Mouse (Mus musculus): ENCODE data around the gene Syn3.
"Not testable (repeated sequence)": the region's sequence is repeated elsewhere in the genome, so short reads cannot be mapped to it uniquely, and the experiment has no call there.

Syn3 gene

GRCm38 (mm10) chr10:86498673-86499391, at the start of gene Syn3:
Syn3 (minus strand) TSS chr10:86498896.
- DNase-seq (ENCODE audit: extremely low spot score) = peak; percentile 89

GRCm38 (mm10) chr10:86526357-86526874, 27.7 kb upstream of the Syn3 start:
- not testable (repeated sequence) for DNase-seq (ENCODE audit: extremely low spot score)

GRCm38 (mm10) chr10:86513801-86514200, 15.1 kb upstream of the Syn3 start:
- no peak for DNase-seq (ENCODE audit: extremely low spot score)

GRCm38 (mm10) chr10:86510941-86511340, 12.2 kb upstream of the Syn3 start:
- DNase-seq (ENCODE audit: extremely low spot score) = no peak

- DNase-seq (ENCODE audit: extremely low spot score) = no peak
Observed at GRCm38 (mm10) chr10:86502063-86502462, 3.4 kb upstream of the Syn3 start.

- DNase-seq (ENCODE audit: extremely low spot score) = no peak
Observed at GRCm38 (mm10) chr10:86498051-86498672, 534 bp downstream of the Syn3 start.

- DNase-seq (ENCODE audit: extremely low spot score) = no peak
Observed at GRCm38 (mm10) chr10:86495851-86496250, 2.8 kb downstream of the Syn3 start.

GRCm38 (mm10) chr10:86493140-86493539, 5.6 kb downstream of the Syn3 start:
- DNase-seq (ENCODE audit: extremely low spot score) = no peak

- DNase-seq (ENCODE audit: extremely low spot score) = peak; percentile 35
Observed at GRCm38 (mm10) chr10:86492089-86492907, 6.4 kb downstream of the Syn3 start.

GRCm38 (mm10) chr10:86491316-86492088, 7.2 kb downstream of the Syn3 start:
- DNase-seq (ENCODE audit: extremely low spot score) = peak; percentile 17

GRCm38 (mm10) chr10:86488544-86488943, 10.2 kb downstream of the Syn3 start:
- DNase-seq (ENCODE audit: extremely low spot score) = no peak

GRCm38 (mm10) chr10:86485971-86486370, 12.7 kb downstream of the Syn3 start:
- DNase-seq (ENCODE audit: extremely low spot score) = no peak

- no peak for DNase-seq (ENCODE audit: extremely low spot score)
Observed at GRCm38 (mm10) chr10:86483968-86484367, 14.7 kb downstream of the Syn3 start.

- no peak for DNase-seq (ENCODE audit: extremely low spot score)
Observed at GRCm38 (mm10) chr10:86482496-86482895, 16.2 kb downstream of the Syn3 start.

GRCm38 (mm10) chr10:86480711-86481110, 18.0 kb downstream of the Syn3 start:
- no peak for DNase-seq (ENCODE audit: extremely low spot score)

- DNase-seq (ENCODE audit: extremely low spot score) = no peak
Observed at GRCm38 (mm10) chr10:86479718-86480121, 19.0 kb downstream of the Syn3 start.

GRCm38 (mm10) chr10:86476720-86477119, 22.0 kb downstream of the Syn3 start:
- DNase-seq (ENCODE audit: extremely low spot score) = no peak

GRCm38 (mm10) chr10:86475270-86475669, 23.4 kb downstream of the Syn3 start:
- DNase-seq (ENCODE audit: extremely low spot score) = no peak

GRCm38 (mm10) chr10:86474176-86475154, 24.2 kb downstream of the Syn3 start:
- DNase-seq (ENCODE audit: extremely low spot score) = no peak

GRCm38 (mm10) chr10:86473637-86474154, 25.0 kb downstream of the Syn3 start:
- DNase-seq (ENCODE audit: extremely low spot score) = peak; percentile 22
